Mouse (Mus musculus) spleen, embryonic (tissue): ENCODE data around the gene Gpr153.
"Not testable (repeated sequence)": the region's sequence is repeated elsewhere in the genome, so short reads cannot be mapped to it uniquely, and the experiment has no call there.

Source experiments
- CTCF ChIA-PET: fragments of 350-600 bp; sonication (Branson Sonifier 250); formaldehyde crosslinking; loops from one replicate; lab custom pipeline; 2022; lab: Charles Lee

The Gpr153 gene

DNA sequence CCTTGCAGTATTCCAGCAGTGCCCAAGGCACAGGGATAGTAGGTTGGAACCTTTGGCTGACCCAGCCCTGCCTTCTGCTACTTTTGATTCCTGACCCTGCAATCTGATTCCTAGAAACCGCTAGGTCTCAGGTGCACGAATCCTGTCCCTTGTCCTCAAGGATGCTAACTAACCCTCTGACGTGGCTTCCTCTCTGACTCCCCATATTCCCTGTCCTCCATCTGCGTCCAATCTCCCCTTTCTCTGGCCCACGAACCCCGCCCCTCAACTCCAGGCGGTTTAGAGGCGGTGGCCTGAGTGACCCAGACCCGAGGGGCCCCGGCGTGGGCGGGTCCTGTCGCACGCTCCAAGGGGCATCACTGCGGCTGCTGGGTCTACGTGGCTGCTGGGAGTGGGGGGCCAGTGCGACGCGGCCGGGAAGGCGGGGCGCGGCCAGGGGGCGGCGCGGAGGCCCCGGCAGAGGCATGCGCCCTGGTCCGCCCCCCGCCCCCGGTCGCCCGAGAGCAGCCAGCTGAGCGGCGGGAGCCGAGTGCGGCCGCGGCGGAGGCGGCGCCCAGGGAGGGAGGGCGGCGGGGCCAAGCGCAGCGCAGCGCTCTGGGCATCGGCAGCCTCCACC lies at the start of gene Gpr153:
Gpr153 (plus strand) TSS at position 612 of the 616 bp plus-strand sequence.
- CTCF ChIA-PET: no interaction called here

DNA sequence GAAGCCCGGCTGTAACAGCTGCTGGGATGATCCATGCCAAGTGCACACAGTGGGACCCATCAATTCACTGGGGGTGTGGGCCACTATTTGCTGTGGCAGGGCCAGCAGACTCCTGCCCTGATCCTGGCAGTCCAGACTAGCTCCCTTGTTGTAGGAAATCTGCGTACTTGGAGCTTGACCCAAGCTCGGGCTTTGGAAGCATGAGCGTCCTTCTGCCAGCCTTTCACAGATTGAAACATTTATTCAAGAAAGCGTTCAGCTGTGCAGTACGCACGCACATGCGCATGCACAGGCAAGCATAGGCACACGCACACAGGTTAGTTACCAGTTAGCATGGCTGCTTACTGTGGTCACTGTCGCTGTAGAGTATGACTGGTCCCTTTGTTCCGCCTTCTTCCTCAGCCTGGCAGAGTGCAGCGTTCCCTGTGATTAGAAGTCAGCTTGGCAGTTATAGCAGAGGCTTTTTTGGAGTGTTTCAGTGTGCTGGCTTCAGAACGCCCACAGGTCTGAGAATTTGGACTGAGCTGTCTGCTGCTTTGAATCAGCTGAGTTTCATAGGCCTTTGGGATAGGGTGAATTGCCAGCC lies 47.0 kb upstream of the Gpr153 start:
- CTCF ChIA-PET: no interaction called here

DNA sequence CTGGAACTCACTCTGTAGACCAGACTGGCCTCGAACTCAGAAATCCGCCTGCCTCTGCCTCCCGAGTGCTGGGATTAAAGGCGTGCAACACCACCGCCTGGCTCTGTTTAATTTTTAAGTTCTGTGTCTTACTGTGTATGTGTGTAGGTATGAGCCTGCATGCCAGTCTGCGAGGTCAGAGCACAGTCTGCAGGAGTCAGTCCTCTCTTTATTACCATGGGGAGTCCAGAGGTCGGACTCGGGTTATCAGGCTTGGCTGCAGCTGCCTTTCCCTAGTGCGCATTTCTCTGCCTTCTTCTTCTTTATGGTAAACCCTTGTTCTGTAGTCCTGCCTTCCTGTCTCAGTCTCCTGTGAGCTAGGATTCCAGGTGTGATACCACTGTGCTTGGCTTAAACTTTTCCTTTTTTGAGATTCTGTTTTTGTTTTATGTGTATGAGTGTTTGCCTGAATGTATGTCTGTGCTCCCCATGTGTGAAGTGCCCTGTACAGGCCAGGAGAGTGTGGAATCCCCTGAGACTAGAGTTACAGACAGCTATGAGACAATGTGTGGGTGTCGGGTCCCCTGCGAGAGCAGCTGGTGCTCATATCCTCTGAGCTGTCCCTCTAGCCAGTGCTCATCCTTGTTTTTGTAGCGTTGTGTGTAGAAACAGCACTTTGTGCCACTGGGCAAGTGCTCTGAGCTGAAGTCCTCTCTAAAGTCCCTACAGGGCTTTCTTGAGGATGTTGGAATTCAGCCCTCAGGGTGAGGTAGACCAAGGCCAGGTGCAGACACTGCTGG lies 46.1 kb upstream of the Gpr153 start:
- CTCF ChIA-PET: no interaction called here

DNA sequence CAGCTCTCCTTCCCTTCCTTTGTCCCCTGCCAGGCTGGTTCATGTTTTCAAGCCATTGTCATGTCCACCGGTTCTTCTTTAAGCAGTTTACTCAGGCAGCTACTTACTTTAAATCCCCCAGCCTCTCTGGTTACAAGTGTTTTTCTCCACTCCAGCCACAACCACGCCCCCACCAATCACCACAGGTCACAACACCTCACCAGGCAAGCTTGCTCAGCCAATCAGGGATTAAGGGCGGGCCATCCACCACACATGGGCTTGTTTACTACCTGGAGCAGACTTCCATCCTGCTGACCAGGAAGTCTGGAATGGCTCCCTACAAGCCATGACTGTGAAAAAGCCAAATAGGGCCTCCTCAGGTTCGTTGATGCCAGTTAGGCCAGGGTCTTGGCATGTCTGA lies 43.7 kb upstream of the Gpr153 start:
- CTCF ChIA-PET: not testable (repeated sequence)

DNA sequence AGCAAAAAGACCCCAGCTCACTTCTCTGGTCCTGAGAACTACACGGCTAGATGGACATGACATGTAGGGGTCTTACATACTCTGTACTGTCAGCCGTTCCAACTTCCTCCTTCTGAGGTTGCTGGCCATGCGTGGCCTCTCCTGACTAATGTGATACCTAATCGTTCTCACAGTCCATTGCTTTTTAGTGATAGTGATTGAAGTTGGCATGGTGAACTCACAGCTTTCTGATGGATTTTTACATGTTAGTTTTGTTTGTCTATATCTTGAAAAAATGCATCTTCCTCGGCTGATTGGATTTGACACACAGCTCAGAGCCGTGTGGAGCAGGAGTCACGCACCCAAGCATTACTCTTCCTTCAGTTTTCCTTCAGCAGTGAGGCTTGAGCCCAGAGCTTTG lies 42.7 kb upstream of the Gpr153 start:
- CTCF ChIA-PET: no interaction called here

DNA sequence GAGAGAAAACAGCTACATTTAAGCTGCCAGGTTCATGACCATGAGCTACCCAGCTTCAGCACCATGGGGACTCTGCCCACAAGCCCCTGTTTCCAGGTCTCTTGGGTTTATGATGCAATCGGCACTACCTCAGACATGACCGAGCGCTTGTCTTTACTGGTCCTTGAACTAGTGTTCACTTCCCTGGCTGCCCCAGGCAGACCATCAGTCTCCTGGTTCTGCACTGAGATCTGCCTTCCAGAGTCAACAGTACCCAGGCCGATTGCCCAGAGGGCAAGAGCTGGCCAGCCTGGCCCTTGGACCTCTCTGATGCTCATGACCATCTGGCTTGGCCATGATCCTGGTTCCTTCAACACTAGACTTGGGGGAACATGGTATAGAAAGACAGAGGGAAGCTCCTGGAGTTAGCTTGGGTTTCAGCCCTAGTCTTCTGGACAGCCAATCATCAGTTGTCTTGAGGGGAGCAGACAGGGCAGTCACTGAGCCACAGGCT lies 41.6 kb upstream of the Gpr153 start:
- CTCF ChIA-PET: no interaction called here

DNA sequence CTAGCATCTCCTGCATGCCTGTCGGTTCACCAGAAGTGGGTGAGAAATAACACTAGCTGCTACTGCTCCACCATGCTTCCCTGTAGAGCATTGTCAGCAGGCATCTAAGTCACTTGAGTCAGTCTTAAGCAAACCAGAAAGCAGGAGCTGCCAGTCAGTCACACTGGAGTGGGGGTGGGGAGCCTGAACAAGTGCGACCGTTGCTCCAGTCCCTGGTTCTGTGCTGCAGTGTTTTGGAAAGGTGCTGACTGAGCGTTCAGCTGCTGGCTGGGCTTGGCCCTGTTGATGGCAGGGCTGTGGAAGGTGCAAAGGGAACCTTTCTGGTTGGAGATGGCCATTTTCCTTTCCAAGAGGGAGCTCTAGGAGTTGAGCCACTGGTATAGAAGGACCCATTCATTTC lies 34.1 kb upstream of the Gpr153 start:
- CTCF ChIA-PET: no interaction called here

DNA sequence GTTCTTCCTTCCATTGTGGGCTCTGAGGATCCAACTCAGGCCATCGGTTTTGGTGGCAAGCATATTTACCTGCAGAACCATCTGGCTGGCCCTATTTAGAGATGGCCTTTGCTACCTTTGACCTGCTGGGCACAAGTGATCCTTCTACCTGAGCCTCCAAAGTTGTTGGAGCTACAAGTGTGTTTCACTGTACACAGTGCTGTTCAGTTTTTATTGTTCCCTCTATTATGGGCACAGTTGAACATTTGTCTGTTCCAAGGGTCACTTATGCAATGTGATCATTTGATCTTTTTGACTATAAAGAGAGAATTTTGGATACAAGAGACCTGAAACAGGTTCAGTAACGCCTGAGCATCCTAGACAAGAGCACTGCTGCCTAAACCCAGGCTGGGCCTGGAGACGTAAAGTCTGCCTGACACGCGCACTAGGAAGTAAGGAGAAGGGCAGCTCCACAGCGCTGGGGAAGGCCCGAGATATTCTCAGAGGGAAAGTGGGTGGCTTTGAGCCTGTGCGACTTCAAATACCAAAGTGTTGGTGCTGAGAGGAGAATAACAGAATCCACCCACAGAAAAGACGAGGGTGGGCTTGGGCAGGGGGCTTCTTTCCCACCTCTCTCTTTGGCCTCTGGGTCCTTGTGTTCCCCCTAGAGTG lies 30.7 kb upstream of the Gpr153 start:
- CTCF ChIA-PET: no interaction called here

DNA sequence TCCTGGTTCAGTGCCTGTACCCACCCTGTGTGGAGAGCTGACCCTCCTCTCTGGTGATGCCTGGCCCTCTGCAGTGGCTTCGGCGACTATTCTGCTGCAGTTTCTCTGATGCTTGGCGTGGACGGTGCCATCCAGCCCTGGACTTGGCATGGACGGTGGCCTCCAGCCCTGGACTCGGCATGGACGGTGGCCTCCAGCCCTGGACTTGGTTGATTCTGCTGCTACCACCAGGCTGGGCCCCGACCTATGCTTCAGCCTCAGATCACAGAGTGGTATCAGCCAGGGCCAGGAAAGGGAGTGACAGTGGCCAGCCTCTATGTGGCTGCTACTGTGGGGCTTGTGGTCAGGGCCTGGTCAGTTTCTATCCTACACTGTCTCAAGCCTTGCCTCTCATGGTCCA lies 30.1 kb upstream of the Gpr153 start:
- CTCF ChIA-PET: no interaction called here

DNA sequence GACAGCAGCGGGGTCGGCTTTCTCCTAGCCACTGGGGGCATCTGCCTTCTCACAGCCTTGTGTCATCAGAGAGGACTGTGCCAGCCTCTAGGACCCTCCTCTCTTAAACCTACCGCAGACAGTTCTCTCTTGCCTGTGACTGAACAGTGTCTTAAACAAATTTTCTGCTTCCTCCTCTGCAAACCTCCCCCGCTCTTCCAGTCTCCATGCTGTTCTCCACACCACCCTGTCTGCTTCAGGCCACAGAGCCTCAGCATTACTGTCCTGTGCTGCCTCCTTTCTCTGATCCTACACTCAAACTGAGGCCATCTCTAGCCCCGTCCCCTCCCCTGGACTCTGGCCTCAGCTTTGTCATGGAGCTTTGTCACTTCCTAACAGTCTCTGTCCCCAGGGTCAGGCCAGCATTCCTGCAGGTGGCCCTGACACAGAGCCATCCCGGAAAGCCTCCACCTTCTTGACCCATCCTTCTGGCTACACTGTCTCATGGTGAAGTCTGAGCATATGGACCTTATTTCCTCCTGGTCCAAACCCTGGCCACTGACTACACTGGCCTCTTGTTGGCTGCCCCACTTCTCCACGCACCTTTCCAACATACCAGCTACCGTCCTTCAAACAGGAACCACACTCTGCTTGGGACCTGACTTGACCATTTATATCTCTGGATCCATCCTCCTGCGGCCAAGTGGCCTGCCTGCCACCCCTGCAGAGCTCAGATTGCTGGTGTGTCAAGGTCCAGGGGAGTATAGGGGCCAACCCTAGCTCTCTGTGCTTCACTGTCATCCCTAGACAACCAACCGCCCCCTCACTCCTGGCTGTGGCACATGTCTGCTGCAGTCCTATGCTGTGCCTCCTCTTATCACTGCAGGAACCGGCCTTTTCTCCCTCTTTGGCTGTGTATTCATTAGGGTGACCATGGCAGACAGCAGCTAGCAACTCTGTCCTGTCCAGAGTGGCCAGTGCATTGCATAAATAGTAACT lies 29.2 kb upstream of the Gpr153 start:
- CTCF ChIA-PET: no interaction called here

DNA sequence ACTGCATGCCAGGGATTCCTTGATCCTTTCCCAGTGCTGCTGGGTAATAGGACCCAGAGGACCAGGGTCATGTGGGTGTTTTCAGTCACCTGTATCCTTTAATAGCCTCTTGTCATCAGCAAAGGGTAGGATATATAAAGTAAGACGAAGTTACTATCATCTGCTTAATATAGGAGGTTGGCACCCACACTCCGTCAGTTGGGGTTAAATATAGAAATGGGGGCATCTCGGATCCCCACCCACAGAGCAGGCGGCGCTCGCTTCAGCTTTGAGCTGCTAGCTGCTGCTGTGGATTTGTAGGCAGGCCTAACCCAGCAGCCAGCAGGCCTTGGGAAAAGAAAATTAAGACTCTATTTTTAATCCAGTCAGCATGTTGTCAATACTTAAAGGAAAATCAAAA lies 28.0 kb upstream of the Gpr153 start:
- CTCF ChIA-PET: no interaction called here

DNA sequence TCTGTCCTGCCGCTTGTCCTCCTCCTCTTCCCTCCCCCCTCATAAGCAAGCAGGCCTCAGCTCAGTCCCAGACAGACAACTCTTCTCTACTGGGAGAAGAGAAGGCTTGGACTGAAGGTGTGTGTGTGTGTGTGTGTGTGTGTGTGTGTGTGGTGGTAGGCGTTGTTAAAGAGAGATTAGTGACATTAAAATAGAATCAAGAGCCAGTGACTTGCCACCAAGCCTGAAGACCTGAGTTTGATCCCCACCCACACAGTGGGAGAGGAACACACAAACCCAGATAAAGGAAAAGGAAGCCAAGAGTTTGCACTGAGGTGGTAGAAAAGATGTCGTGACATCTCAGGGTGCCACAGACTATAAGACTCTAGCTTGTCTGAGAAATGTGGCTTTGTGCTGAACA lies 26.8 kb upstream of the Gpr153 start:
- CTCF ChIA-PET: no interaction called here

DNA sequence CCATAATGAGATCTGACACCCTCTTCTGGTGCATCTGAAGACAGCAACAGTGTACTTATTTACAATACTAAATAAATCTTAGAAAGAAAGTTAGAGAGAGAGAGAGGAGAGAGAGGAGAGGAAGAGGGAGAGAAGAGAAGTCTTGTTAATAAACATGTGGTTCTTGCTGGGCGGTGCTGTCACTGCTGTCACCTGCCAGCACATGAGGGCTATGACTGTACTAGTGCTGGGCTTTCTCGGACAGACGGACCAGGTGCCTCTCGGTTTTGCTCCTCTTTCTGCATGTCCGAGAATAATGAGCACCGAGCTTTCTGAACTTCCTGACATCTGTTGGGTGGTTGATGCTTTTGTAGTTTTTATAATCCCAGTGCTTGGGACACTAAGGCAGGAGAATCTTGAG lies 23.4 kb upstream of the Gpr153 start:
- CTCF ChIA-PET: no interaction called here

DNA sequence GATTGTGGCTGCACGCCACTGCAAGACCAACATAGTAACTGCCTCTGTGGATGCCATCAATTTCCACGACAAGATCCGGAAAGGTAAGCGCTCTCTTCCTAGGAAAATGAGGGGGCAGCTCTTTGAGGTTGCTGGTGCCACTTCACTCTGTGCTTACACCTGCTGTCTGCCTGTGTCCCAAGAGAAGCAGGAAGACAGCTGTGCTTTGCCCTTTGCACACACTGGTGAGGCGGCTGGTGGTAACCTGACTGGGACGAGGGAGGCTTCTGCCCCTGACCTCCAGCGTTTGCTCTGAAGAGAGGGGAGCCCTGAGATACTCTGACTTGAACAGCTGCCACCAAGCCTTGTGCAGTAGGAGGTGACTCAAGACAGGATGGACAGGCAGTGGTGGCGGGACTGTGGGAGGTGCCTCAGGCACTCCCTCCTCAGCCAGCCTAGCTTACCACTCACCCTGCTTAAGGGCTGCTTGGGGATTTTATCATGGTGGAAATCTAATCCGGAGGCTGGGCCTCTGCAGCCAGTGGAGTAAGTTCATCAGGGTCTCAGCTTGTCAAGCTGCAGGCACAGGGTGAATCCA lies 20.8 kb upstream of the Gpr153 start:
- CTCF ChIA-PET: interaction anchor here (0.6 kb wide), 1 partner anchor 39 kb away, joined by 3 read pairs; no protein-coding TSS in a partner anchor

DNA sequence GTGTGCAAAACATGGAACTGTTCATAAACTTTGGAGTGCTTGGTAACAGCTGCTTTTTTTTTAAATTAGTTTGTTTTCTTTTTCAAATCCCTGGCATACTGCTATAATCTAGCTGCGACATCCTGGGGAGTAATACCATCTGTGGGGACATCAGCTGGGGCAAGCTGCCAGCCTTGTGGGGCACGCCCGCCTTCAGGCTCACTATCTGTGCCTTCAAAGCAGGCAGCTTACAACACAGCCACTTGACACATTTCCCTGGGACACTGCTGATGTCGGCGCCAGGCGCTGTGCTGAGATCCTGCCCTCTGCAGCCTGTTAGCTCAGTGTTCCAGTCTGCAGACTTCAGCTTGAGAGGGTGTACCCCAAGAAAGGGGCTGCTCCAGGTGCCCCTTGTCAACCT lies 17.0 kb upstream of the Gpr153 start:
- CTCF ChIA-PET: no interaction called here

DNA sequence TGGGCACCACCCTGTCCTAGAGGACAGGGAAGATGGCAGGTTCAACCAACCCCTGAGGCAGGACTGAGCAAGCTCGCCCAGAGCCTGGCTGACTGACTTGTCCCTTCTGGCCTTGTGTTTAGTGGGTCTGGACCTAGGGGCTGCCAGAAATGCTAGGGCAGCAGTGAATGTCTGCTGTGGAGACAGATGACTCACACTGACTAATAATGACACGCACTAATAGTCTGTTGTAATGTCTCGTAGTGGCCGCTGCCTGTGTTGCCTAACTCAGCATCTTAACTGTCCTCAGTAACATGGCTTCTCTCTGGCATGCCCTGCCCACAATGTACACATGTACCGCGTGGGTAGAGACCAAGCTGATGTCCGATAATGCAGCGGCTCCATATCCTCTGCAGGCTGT lies 13.6 kb upstream of the Gpr153 start:
- CTCF ChIA-PET: no interaction called here

DNA sequence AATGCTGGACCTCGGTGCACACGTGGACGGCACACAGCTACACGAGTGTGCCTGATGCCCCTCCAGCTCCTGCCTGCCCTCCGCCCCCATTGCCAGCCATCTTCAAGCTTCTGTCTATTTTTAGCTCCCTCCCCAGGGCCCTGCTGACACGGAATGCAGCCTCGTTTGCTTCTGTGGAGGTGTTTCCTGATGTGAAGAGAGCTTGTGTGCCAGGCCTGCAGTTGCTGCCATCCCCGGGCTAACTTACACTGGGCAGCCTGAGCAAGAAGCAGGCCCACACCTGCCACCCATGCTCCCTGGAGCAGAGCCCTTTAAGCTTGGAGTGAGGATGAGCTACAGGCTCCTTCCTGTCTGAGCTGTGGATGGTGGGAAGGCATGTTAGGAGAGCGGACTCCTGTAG lies 11.8 kb upstream of the Gpr153 start:
- CTCF ChIA-PET: no interaction called here

DNA sequence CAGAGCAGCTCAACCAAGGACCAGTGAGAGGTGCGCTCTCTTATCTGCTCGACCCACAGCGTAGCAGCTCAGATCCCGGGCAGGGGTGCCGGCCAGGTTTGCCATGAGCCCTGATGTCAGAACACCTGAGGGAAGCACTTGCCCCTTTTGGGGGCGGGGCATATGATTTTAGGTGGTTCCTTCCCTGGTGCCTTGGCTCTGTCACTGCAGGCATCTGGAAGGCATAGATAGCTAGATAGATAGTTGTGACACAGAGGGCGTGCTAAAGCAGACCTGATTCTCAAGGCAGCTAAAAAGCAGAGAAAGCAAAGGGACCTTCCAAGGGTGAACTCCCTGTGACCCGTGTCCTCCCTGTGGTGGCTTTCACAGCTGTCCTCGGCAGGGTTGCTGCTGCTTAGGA lies 10.9 kb upstream of the Gpr153 start:
- CTCF ChIA-PET: interaction anchor here (0.5 kb wide), 1 partner anchor 15 kb away, joined by 8 read pairs; no protein-coding TSS in a partner anchor

DNA sequence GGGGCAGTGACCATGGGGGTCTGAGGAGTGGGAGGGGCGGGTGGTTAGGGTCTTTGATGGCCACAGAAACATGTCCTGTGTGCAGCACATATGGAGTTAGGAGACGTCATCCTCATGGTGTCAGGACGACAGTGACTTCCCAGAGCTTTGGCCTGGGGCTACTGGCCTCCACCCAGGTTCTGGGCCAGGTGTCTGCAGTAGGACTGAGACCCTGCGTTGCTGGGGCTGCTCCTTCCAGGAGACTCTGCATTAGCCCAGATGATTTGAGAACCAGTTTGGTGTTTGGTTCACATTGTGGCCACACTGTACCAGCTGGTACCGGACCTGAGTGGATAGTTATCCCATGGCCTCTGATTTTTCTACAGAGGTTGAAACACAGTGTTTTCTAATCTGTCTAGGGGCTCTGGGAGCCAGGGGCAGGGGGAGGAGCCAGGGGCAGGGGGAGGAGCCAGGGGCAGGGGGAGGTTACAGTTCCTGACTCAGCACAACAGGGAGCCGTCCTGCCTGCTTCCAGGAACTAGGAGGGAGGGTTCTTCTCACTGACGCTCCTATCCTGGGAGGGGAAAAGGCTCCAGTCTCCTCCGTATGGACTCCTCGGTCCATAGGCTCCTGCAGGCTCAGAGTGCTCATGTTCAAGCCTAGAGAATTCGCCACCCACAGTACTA lies 10.4 kb upstream of the Gpr153 start:
- CTCF ChIA-PET: no interaction called here

DNA sequence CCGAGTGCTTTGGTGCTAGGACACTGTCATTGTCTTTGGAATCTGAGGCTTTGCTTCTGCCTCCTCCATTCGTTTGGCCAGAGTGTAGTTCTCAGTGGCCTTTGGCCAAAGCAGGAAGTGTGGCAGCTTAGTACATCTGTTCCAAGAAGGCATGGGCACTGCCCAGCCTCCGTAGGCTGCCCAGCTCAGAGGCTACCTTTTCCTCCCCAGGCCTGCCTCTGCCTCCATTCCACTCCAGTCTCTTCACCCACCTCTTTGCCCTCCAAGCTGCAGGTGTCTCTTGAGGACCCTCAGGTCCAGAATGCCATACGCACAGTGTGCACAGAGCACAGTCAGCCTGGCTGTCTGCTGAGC lies 9.9 kb upstream of the Gpr153 start:
- CTCF ChIA-PET: no interaction called here
